Mouse (Mus musculus): ENCODE results near the gene Sh3d21. TPM values are rescaled to one million over a fixed set of nuclear protein-coding genes. Genes with fewer than 3 reads are reported as not detected.
A peak's percentile ranks its signal among the peaks of the same experiment; 100 is the strongest.

The Sh3d21 gene
- total and polyA plus RNA-seq, 3 experiments = 0.27 to 0.69 (median 0.53) TPM

GRCm38 (mm10) chr4:126105131-126105783, 58.0 kb downstream of the Sh3d21 start:
- no peak overlapping the region; the same call in 1 of the 2 replicates for H3K4me3 ChIP-seq (ENCODE audit: low read depth, low read length)
- no peak for TF ChIP-seq GATA2 (IDR thresholded peaks at IDR 0.05; ENCODE audit: borderline replicate concordance, low read depth, low read length)
- no peak for TF ChIP-seq TAL1 (conservative IDR thresholded peaks at IDR 0.05; ENCODE audit: low read depth, low read length)
- no peak for TF ChIP-seq POLR2AphosphoS5 (IDR thresholded peaks at IDR 0.05; ENCODE audit: insufficient replicate concordance, low read depth, low read length)
- TF ChIP-seq GATA1 (IDR thresholded peaks at IDR 0.05; ENCODE audit: borderline replicate concordance, low read length) = no peak
- TF ChIP-seq CTCF (IDR thresholded peaks at IDR 0.05; ENCODE audit: low read depth, low read length) = no peak
- peaks cover 56% of the 10 kb centered on the region for H3K36me3 ChIP-seq (replicated peaks)
- DNase-seq (ENCODE audit: low spot score) (no peak), ATAC-seq (ENCODE audit: extremely low read depth, insufficient number of reproducible peaks, low FRiP score, poor library complexity, severe bottlenecking) (no peak)
- no peaks in the 10 kb centered on the region for H3K27me3 ChIP-seq (ENCODE audit: insufficient read depth, low read length)
- H3K9me3 ChIP-seq (replicated peaks) = no peaks in the 10 kb centered on the region
- H3K4me1 ChIP-seq (ENCODE audit: insufficient read depth, low read depth, low read length) = peaks cover 68% of the 10 kb centered on the region

DNA sequence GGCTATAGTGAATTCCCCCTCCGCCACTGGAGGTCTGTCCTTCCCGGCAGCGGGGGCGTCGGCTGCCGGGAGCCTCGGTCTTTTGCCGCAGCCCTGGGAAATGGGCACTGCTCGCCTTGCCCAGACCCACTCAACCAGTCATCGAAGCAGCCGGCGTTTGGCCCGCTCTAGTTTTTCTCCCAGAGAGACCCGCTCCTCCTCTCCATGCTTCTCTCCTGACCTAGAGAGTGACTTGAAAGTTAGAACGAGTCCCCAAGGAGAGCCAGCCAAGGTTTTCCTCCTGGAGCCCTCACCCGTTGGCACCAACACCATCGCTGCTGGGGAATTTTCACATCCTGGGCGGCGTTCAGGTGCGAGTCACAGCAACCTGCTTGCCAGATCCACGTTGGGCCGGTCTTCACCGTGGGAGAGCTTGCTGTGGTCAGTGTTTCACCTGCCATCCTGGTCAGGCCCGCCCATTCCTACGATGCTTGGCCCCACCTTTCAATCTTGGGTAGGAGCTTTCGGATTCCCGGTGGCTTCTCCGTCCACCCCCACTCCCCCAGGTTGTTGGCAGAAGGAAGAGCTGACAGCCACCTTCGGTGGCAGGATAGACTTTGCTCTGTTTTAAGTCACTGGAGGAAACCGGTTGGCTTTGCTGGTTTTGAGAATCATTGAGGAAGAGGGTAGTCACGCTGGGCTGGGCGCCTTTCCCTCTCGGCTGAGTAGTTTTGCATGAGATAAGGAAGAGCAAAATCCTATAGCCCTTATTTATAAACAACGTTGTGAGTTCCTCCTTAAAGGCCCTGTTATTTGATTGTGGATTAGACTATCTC, 58.8 kb downstream of the Sh3d21 start:
- Histone ChIP-seq H3K27me3 (ENCODE audit: insufficient read depth, low read length) (no peaks in the 10 kb centered on the region), H3K4me1 (ENCODE audit: insufficient read depth, low read depth, low read length) (peaks cover 68% of the 10 kb centered on the region), H3K36me3 (replicated peaks) (peaks cover 58% of the 10 kb centered on the region), H3K9me3 (replicated peaks) (no peaks in the 10 kb centered on the region), H3K4me3 (ENCODE audit: low read depth, low read length) (peak overlapping the region; percentile 87)
- DNase-seq (ENCODE audit: low spot score) = peak; percentile 24
- no peak for ATAC-seq (ENCODE audit: extremely low read depth, insufficient number of reproducible peaks, low FRiP score, poor library complexity, severe bottlenecking)
- TF ChIP-seq POLR2AphosphoS5 (IDR thresholded peaks at IDR 0.05; ENCODE audit: insufficient replicate concordance, low read depth, low read length) = no peak
- no peak for TF ChIP-seq CTCF (IDR thresholded peaks at IDR 0.05; ENCODE audit: low read depth, low read length)
- TF ChIP-seq TAL1 (conservative IDR thresholded peaks at IDR 0.05; ENCODE audit: low read depth, low read length) = no peak
- TF ChIP-seq GATA2 (IDR thresholded peaks at IDR 0.05; ENCODE audit: borderline replicate concordance, low read depth, low read length) = no peak
- TF ChIP-seq GATA1 (IDR thresholded peaks at IDR 0.05; ENCODE audit: borderline replicate concordance, low read length) = no peak

DNA sequence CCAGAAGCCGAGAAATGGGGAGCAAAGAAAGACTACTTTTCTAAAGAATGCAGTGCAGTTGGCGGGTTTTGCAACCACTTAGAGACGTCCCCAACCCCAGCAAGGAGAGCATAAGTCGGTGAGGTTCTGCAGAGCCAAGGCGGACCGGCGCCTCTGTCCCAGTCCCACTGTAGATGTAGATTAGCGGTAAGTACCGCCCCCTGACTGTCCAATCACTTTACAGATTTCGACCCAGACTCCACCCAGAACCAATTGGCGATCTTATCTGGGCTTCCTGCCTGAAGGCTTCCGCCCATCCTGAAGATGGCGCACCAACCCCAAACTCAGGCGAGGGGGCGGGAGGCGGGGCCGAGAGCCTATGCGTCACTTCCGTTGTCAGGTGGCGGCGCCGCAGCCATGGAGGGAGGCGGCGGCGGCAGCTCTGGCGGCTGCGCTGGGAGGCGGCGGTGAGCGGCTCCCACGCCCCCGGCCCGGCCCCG, 59.7 kb downstream of the Sh3d21 start, which contains the start of gene Stk40:
Stk40 (plus strand) TSS at position 368 of the 479 bp plus-strand sequence.
- Histone ChIP-seq H3K36me3 (replicated peaks) (peaks cover 63% of the 10 kb centered on the region), H3K4me1 (ENCODE audit: insufficient read depth, low read depth, low read length) (peaks cover 71% of the 10 kb centered on the region)

GRCm38 (mm10) chr4:126103057-126103581, 60.2 kb downstream of the Sh3d21 start:
- H3K4me3 ChIP-seq (ENCODE audit: low read depth, low read length) = peak overlapping the region; percentile 87
- peaks cover 76% of the 10 kb centered on the region for H3K4me1 ChIP-seq (ENCODE audit: insufficient read depth, low read depth, low read length)
- H3K36me3 ChIP-seq (replicated peaks) = peaks cover 63% of the 10 kb centered on the region
- H3K9me3 ChIP-seq (replicated peaks) = no peaks in the 10 kb centered on the region
- peak; percentile 90 for DNase-seq (ENCODE audit: low spot score)
- TF ChIP-seq GATA1 (IDR thresholded peaks at IDR 0.05; ENCODE audit: borderline replicate concordance, low read length) (no peak), TAL1 (conservative IDR thresholded peaks at IDR 0.05; ENCODE audit: low read depth, low read length) (no peak), POLR2AphosphoS5 (IDR thresholded peaks at IDR 0.05; ENCODE audit: insufficient replicate concordance, low read depth, low read length) (no peak), CTCF (IDR thresholded peaks at IDR 0.05; ENCODE audit: low read depth, low read length) (no peak), GATA2 (IDR thresholded peaks at IDR 0.05; ENCODE audit: borderline replicate concordance, low read depth, low read length) (no peak)
- H3K27me3 ChIP-seq (ENCODE audit: insufficient read depth, low read length) = no peaks in the 10 kb centered on the region
- peak; percentile 82 for ATAC-seq (ENCODE audit: extremely low read depth, insufficient number of reproducible peaks, low FRiP score, poor library complexity, severe bottlenecking)

More for the DNA sequence above, 59.7 kb downstream of the Sh3d21 start, which contains the start of gene Stk40:
- ATAC-seq (ENCODE audit: extremely low read depth, insufficient number of reproducible peaks, low FRiP score, poor library complexity, severe bottlenecking) = peak; percentile 85
- Histone ChIP-seq H3K4me3 (ENCODE audit: low read depth, low read length) (peak within 1 kb of the TSS; percentile 87), H3K9me3 (replicated peaks) (no peaks in the 10 kb centered on the region), H3K27me3 (ENCODE audit: insufficient read depth, low read length) (no peaks in the 10 kb centered on the region)
- no peak for TF ChIP-seq CTCF (IDR thresholded peaks at IDR 0.05; ENCODE audit: low read depth, low read length)
- DNase-seq (ENCODE audit: low spot score) = peak; percentile 84

GRCm38 (mm10) chr4:126102061-126102841, 61.0 kb downstream of the Sh3d21 start:
- Histone ChIP-seq H3K36me3 (replicated peaks) (peaks cover 61% of the 10 kb centered on the region), H3K27me3 (ENCODE audit: insufficient read depth, low read length) (no peaks in the 10 kb centered on the region), H3K4me1 (ENCODE audit: insufficient read depth, low read depth, low read length) (peaks cover 84% of the 10 kb centered on the region), H3K4me3 (ENCODE audit: low read depth, low read length) (no peak overlapping the region; the same call in 1 of the 2 replicates), H3K9me3 (replicated peaks) (no peaks in the 10 kb centered on the region)
- peak; percentile 13 for DNase-seq (ENCODE audit: low spot score)
- TF ChIP-seq TAL1 (conservative IDR thresholded peaks at IDR 0.05; ENCODE audit: low read depth, low read length) = no peak
- TF ChIP-seq CTCF (IDR thresholded peaks at IDR 0.05; ENCODE audit: low read depth, low read length) = no peak
- no peak for TF ChIP-seq GATA1 (IDR thresholded peaks at IDR 0.05; ENCODE audit: borderline replicate concordance, low read length)
- TF ChIP-seq GATA2 (IDR thresholded peaks at IDR 0.05; ENCODE audit: borderline replicate concordance, low read depth, low read length) = no peak
- no peak for TF ChIP-seq POLR2AphosphoS5 (IDR thresholded peaks at IDR 0.05; ENCODE audit: insufficient replicate concordance, low read depth, low read length)
- ATAC-seq (ENCODE audit: extremely low read depth, insufficient number of reproducible peaks, low FRiP score, poor library complexity, severe bottlenecking) = no peak
